Mouse (Mus musculus) common myeloid progenitor, adult 5-6 weeks (primary cell): ENCODE data around the gene Ptprd. TPM values are rescaled to one million over a fixed set of nuclear protein-coding genes. Genes with fewer than 3 reads are reported as not detected.

Experiments used
- ATAC-seq: replicated peaks from 2 replicates; pipeline ENCODE4 v1.8.0; 2016; ENCODE audit warnings: low read depth, mild to moderate bottlenecking, moderate TSS enrichment, inconsistent platforms; ENCODE audit not compliant: poor library complexity, severe bottlenecking
- total RNA-seq: library from RNA; stranded (forward); fragments of 200-1000, 187-1606 nt; gene quantifications from 2 replicates; pipeline ENCODE4 v1.2.3, GENCODE M21; 2017

Gene Ptprd
- total RNA-seq, 1 experiment from 2014 or later: not detected

DNA sequence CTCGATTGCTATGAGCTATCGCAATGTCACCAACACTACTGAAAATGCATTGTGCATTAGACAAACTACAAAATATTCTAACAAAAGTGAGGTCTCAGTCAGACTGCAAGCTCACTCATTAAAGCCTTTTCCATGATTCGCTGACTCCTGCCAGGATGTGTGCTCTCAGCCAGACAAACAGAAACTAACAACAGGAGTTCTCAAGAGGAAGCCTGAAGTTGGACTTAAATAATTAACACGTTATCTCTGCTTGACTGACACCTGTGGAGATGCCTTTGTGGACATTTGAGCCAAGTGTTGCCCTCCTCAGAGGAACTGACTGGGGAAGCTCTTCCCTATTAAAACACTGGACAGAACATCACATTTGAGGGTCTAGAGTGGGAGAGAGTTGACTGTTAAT lies 1928.9 kb downstream of the Ptprd start:
- no peak for ATAC-seq

DNA sequence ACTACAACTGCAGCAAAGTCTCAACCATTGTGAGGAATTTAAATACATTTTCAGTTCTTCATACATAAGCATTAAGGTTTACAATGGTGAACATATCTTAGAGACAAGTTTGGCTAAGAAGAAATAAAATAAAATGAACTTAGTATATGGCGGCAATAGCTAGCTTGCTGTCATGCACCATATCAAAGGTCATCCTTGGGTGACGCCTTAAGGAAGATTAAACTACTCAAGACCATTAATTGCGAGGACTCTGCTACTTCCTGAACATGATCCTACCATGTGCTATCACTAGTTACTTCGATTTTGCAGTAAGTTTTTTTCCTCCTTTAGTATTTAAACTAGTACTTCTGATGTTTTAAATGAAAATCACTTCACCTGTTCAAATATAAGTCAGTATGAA lies 1949.0 kb downstream of the Ptprd start:
- no peak for ATAC-seq

DNA sequence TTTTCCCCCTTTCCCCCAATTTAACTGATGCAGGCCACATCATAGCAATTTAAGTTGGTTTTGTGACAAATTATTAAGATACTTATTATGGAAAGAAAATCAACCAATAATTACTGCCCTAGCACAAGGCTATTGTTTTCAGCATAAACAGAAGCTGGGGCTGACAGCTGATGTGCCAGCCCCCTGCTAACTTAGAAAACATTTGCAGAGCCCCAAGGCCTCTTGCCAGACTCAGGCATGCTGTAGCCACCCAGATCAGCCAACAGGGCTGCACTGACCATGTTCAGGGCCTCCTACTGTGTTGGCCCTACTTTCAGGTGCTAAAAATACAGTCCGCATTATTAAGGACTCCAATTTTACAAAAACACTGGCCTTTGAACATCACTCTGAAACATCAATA lies 1951.1 kb downstream of the Ptprd start:
- ATAC-seq: no peak

GRCm38 (mm10) chr4:76260286-76260685 lies 1951.5 kb downstream of the Ptprd start:
- ATAC-seq: no peak

GRCm38 (mm10) chr4:76259636-76260035 lies 1952.1 kb downstream of the Ptprd start:
- no peak for ATAC-seq

GRCm38 (mm10) chr4:76244371-76244770 lies 1967.4 kb downstream of the Ptprd start:
- ATAC-seq: no peak

GRCm38 (mm10) chr4:76241542-76241941 lies 1970.2 kb downstream of the Ptprd start:
- ATAC-seq: no peak

GRCm38 (mm10) chr4:76241140-76241539 lies 1970.6 kb downstream of the Ptprd start:
- no peak for ATAC-seq

DNA sequence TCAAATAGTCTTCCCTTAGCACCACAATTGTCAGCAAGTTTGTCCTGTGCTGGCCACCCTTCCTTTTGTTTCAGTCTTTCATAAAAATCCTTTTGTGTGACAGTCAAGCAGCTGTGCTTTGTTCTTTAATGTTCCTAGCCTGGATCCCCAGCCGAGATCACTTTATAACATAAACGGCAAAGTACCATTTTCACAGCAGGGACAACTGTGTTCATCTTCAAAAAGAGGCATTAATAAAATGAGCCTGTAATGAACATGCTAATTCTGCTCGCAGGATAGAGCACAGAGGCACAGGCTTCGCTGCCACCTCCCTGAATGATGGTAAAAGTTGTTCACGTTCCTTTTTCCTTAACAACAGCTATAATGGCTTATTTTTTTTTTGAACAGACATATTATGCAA lies 1972.7 kb downstream of the Ptprd start:
- no peak for ATAC-seq

- ATAC-seq: no peak
Measured at GRCm38 (mm10) chr4:76238577-76238976, 1973.2 kb downstream of the Ptprd start.

GRCm38 (mm10) chr4:76237827-76238226 lies 1973.9 kb downstream of the Ptprd start:
- ATAC-seq: no peak

- ATAC-seq: no peak
Measured at GRCm38 (mm10) chr4:76223720-76224119, 1988.0 kb downstream of the Ptprd start.

DNA sequence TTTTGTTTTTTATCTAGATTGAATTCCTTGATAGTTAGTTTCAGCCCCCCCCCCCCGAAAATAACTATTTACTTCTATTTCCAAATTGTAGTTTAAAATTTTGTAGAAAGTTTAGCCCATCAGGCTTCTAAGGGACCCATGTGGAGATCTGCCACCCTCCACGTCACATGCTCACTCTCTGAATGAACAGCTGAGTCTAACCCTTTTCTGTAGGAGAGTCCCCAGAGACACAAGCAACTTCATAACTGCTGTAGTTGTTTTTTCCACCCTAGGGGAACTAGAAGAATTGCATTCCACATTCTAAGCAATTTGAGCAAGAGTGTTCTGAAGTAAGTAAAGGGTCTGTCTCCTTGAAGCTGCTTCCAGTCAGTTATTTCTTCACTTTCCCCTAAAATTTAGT lies 1989.2 kb downstream of the Ptprd start:
- ATAC-seq: no peak

DNA sequence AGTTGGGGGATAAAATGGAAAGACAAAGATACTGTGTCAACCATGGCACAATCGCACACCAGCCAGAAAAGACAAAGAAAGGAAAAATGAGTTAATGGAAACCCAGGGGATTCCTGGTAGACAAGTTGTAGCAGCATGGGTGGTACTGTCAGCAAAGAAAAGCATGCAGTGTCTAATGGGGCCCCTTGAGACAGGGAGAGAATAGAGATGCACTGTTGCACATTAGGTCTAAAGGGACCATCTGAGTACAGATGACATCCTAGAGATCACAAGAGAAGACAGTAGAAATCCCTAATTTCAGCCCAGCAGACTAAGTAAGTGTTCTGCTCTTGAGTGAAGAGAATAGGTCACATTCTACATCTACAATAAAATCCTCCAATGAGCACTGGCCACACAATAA lies 1993.7 kb downstream of the Ptprd start:
- no peak for ATAC-seq

DNA sequence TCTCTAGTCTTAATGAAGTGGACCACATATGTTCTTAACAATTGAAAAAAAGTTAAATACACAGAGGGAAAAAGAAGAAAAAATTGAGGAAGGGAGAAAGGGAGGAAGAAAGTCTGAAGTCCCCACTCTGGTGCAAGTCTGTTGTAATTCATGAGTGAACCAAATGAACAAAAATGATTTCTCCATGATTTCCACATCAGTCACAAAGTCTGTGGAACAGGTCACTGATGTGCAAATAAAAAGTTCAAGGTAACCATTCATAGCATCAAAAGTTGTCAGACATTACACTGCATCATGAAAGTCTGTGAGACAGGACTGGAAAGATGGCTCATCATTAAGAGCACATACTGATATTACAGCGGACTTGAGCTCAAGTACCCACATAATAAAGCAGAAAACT lies 1996.6 kb downstream of the Ptprd start:
- no peak for ATAC-seq

DNA sequence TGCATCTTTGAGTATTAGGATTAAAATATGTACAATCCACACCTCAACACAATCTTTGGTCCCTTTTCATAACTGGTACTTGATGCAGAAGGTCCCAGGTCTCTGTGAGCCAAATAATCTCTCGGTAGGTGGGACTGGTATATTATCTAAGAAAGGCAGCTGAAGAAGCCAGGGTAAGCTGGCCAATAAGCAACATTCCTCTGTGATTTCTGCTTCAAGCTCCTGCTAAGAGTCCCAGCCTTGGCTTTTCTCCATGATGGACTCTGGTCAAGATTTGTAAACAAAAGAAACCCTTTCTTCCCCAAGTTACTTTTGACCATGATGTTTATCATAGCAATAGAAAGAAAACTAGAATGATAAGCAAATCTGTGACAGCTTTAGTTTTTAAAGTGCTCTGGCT lies 2012.4 kb downstream of the Ptprd start:
- ATAC-seq: no peak

DNA sequence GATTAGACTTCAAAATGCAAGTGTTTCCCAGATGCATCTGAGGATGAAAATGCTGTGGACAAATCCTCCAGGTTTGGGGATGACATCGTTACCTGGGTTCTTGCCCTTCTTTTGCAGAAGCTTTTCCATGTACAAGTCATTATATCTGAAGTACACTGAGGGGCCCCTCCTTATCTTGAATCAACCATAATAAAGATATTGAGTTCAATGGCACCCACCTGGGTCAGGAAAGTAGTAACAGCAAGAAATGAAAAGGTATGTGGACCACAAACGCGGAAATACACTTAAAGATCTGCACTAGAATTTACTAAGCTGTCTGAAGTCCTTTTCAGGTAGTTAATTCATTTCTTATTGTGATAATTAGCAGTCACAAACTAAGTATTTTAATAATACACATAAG lies 2017.0 kb downstream of the Ptprd start:
- ATAC-seq: no peak

DNA sequence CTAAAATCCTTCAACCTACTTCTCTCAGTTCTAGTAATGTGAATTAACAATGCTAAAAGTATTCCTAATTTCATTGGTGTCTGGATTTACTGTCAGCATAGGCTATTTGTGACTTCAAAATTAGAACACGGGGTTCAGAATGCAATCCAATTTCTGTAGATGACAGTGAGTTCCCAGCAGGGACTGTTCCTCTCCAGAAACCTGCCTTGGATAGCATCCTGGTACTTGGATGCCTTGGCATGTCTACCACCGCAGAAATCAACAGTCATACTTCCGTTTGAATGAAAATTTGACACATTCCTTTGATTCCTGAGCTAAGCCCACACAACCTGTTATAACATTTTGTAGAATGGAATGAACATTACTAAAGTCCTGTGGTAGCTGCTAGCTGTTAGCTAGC lies 2018.3 kb downstream of the Ptprd start:
- no peak for ATAC-seq

GRCm38 (mm10) chr4:76192031-76192430 lies 2019.7 kb downstream of the Ptprd start:
- no peak for ATAC-seq

GRCm38 (mm10) chr4:76190788-76191187 lies 2021.0 kb downstream of the Ptprd start:
- ATAC-seq: no peak

- ATAC-seq: no peak
Measured at GRCm38 (mm10) chr4:76183095-76183494, 2028.7 kb downstream of the Ptprd start.

DNA sequence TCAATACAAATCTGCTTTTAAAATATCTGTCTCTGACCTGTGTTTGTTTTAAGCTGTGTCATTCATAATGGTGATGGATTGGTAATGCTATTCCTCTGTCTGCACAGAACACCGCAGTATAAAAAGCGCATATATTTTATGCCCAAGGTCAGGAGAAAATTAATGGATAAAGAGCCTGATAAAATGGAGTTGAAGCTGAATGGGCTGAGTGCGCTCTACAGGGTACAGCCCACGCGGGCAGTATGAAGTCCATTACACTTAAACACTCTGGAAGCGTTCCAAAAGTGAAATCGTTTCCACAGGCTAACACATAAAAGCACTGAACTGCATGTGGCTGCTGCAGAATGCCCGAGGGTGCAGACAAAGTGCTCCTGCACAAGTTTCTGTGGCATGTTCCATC lies 2032.3 kb downstream of the Ptprd start:
- no peak for ATAC-seq

DNA sequence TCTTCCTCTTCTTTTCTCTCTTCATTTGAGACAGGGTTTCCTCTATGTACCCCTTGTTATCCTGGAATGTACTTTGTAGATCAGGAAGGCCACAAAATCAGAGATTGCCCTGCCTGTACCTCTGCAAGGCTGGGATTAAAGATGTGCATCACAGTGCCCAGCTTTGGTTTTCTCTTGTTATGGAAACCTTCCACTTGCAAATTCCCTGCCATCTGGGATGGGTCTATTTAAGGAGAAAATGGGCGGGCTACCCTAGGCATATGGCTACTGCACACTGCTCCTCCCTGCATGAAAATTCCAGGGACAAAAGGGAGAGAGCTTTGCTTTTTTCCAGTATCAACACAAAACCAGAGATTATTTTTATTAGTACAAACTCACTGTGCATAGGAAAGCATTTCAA lies 2036.7 kb downstream of the Ptprd start:
- no peak for ATAC-seq
